Mouse (Mus musculus): ENCODE measurements at regions not wholly inside any gene's neighbourhood (a gene's known extent, or its start where the extent isn't known, plus 50 kb on each side); places are given as distances from the start of the nearest gene placed in this dataset.

GRCm38 (mm10) chr4:31727498-31728148 lies 236.3 kb upstream of the Map3k7 start:
- no peak for DNase-seq (ENCODE audit: low spot score)
- no peaks in the 10 kb centered on the region for H3K36me3 ChIP-seq (replicated peaks)
- 89% methylated on average over 9 of the region's 9 CpGs for WGBS
- H3K27me3 ChIP-seq (replicated peaks; ENCODE audit: low read depth, poor library complexity, severe bottlenecking) = no peaks in the 10 kb centered on the region
- no peak overlapping the region for H3K4me3 ChIP-seq
- no peaks in the 10 kb centered on the region; the same call in 1 of the 2 replicates for H3K4me1 ChIP-seq
- no peak overlapping the region for H3K27ac ChIP-seq (replicated peaks)
- H3K9me3 ChIP-seq = no peaks in the 10 kb centered on the region

DNA sequence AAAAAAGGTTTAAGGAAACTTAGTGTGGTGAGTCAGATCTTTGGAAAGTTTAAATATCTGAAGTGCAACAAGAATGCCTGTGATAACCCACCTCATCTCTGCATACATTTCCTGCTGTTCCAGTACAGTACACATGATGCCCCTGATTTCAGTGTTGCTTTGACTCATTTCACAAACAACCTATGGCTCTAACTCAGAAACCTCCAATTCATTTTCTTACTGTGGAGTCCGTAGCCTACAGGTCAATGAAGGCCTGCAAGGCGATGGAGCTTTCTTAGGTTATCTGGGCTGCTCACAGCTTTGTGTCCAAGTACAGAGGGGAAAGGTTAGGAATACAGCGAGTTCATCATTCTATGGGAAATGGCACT lies 235.8 kb upstream of the Map3k7 start:
- no peak overlapping the region for H3K4me3 ChIP-seq
- H3K36me3 ChIP-seq (replicated peaks) = no peaks in the 10 kb centered on the region
- H3K27ac ChIP-seq (replicated peaks) = no peak overlapping the region
- WGBS = 89% methylated on average over 3 of the region's 3 CpGs
- H3K4me1 ChIP-seq = no peaks in the 10 kb centered on the region; the same call in 1 of the 2 replicates
- H3K9me3 ChIP-seq = no peaks in the 10 kb centered on the region
- H3K27me3 ChIP-seq (replicated peaks; ENCODE audit: low read depth, poor library complexity, severe bottlenecking) = no peaks in the 10 kb centered on the region
- DNase-seq (ENCODE audit: low spot score) = no peak

GRCm38 (mm10) chr4:31743776-31744175 lies 220.1 kb upstream of the Map3k7 start:
- H3K4me3 ChIP-seq = no peak overlapping the region
- no peak overlapping the region for H3K27ac ChIP-seq (replicated peaks)
- DNase-seq (ENCODE audit: low spot score) = no peak
- 78% methylated on average over 3 of the region's 3 CpGs for WGBS
- no peaks in the 10 kb centered on the region for H3K36me3 ChIP-seq (replicated peaks)
- H3K9me3 ChIP-seq = no peaks in the 10 kb centered on the region
- H3K27me3 ChIP-seq (replicated peaks; ENCODE audit: low read depth, poor library complexity, severe bottlenecking) = no peaks in the 10 kb centered on the region
- H3K4me1 ChIP-seq = no peaks in the 10 kb centered on the region

DNA sequence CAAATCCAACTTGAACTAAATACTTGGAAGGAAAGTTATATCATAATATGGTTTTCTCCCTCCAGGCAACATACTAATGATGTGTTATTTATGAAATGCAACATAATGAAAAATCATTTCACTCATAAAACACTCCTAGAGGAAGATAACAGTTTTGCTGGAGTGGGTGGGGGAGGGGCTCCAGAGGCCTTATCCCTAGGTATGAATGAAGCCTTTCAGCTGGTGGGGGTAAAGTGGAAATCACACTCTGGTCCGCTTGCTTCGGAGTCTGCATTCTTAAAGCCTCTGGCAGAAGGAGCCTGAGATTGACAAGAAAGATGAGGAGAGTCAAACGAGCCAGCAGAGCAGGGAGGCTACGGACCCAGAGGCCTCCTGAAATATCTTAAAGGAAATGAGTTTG lies 219.5 kb upstream of the Map3k7 start:
- no peaks in the 10 kb centered on the region for H3K27me3 ChIP-seq (replicated peaks; ENCODE audit: low read depth, poor library complexity, severe bottlenecking)
- no peaks in the 10 kb centered on the region for H3K4me1 ChIP-seq
- no peaks in the 10 kb centered on the region for H3K36me3 ChIP-seq (replicated peaks)
- no peak overlapping the region for H3K4me3 ChIP-seq
- no peak overlapping the region for H3K27ac ChIP-seq (replicated peaks)
- WGBS = 44% methylated on average over 4 of the region's 4 CpGs
- H3K9me3 ChIP-seq = no peaks in the 10 kb centered on the region
- DNase-seq (ENCODE audit: low spot score) = no peak

- no peak overlapping the region for H3K27ac ChIP-seq (replicated peaks)
- no peak overlapping the region for H3K4me3 ChIP-seq
- H3K36me3 ChIP-seq (replicated peaks) = no peaks in the 10 kb centered on the region
- DNase-seq (ENCODE audit: low spot score) = no peak
- H3K27me3 ChIP-seq (replicated peaks; ENCODE audit: low read depth, poor library complexity, severe bottlenecking) = no peaks in the 10 kb centered on the region
- H3K9me3 ChIP-seq = no peaks in the 10 kb centered on the region
- 89% methylated on average over 5 of the region's 5 CpGs for WGBS
- peaks cover 18% of the 10 kb centered on the region for H3K4me1 ChIP-seq
Measured at GRCm38 (mm10) chr4:31753677-31754312, 210.1 kb upstream of the Map3k7 start.

DNA sequence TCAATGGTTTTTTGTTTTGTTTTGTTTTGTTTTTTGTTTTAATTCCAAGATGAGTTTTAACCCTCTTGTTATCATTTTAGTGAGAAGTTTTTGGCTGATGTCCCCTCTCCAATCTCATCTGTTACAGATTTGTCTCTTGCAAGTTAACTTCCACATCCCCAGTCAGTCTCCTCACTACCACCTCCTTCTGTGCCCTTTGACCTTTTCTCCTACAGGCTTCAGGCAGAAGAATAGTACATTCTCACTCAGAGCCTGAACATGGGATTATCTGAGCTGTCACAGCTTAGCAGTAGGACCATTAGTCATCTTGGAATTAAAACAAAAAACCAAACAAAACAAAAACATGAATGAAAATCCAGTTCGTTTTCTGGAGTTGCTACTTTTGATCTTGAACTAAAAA lies 206.8 kb upstream of the Map3k7 start:
- peaks cover 35% of the 10 kb centered on the region for H3K4me1 ChIP-seq

GRCm38 (mm10) chr4:31760116-31760515 lies 203.8 kb upstream of the Map3k7 start:
- Histone ChIP-seq H3K9me3 (no peaks in the 10 kb centered on the region), H3K4me3 (no peak overlapping the region), H3K27me3 (replicated peaks; ENCODE audit: low read depth, poor library complexity, severe bottlenecking) (no peaks in the 10 kb centered on the region), H3K36me3 (replicated peaks) (no peaks in the 10 kb centered on the region), H3K27ac (replicated peaks) (no peak overlapping the region), H3K4me1 (peaks cover 37% of the 10 kb centered on the region)
- 64% methylated on average over 4 of the region's 4 CpGs for WGBS
- DNase-seq (ENCODE audit: low spot score) = no peak

More for the DNA sequence above, 206.8 kb upstream of the Map3k7 start:
- Histone ChIP-seq H3K27ac (replicated peaks) (no peak overlapping the region), H3K36me3 (replicated peaks) (no peaks in the 10 kb centered on the region), H3K9me3 (no peaks in the 10 kb centered on the region), H3K4me3 (no peak overlapping the region), H3K27me3 (replicated peaks; ENCODE audit: low read depth, poor library complexity, severe bottlenecking) (no peaks in the 10 kb centered on the region)
- no peak for DNase-seq (ENCODE audit: low spot score)
- 41% methylated on average over 1 of the region's 1 CpGs for WGBS

- H3K9me3 ChIP-seq = no peaks in the 10 kb centered on the region
- no peaks in the 10 kb centered on the region for H3K36me3 ChIP-seq (replicated peaks)
- H3K4me1 ChIP-seq = peaks cover 33% of the 10 kb centered on the region
- no peak overlapping the region for H3K4me3 ChIP-seq
- H3K27me3 ChIP-seq (replicated peaks; ENCODE audit: low read depth, poor library complexity, severe bottlenecking) = no peaks in the 10 kb centered on the region
- peak; percentile 26 for DNase-seq (ENCODE audit: low spot score)
- WGBS = 55% methylated on average over 7 of the region's 7 CpGs
- H3K27ac ChIP-seq (replicated peaks) = no peak overlapping the region
Measured at GRCm38 (mm10) chr4:31762199-31762598, 201.7 kb upstream of the Map3k7 start.

DNA sequence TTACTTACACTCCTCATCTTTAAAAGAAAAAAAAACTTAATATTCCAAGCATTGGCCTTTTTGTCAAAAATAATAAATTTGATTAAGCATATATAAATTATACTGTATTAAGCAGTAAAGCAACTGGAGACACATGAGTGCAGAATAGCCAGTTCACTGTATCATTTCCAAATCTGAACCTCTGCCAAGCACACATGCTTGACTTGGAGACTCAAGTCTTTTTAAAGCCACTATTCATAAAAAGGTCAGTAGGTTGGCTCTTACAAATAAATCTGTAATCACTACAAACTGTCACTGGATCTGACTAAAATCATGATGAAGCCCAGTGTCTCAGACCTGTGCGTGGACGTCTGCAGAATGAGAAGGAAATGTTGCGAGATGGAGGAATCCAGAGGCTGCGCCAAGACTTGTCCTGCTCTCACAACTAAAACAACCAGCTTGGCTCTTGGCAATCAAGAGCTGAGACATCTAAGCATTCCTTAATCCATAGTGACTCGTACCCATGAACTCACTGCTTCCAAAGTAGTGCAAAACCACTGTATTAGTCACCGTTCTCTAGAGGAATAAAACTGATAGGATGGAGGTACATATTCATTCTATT lies 195.8 kb upstream of the Map3k7 start:
- H3K27me3 ChIP-seq (replicated peaks; ENCODE audit: low read depth, poor library complexity, severe bottlenecking) = no peaks in the 10 kb centered on the region
- no peaks in the 10 kb centered on the region for H3K4me1 ChIP-seq
- no peak overlapping the region for H3K27ac ChIP-seq (replicated peaks)
- H3K9me3 ChIP-seq = no peaks in the 10 kb centered on the region
- H3K4me3 ChIP-seq = no peak overlapping the region
- no peaks in the 10 kb centered on the region for H3K36me3 ChIP-seq (replicated peaks)
- no peak for DNase-seq (ENCODE audit: low spot score)
- 72% methylated on average over 6 of the region's 6 CpGs for WGBS

DNA sequence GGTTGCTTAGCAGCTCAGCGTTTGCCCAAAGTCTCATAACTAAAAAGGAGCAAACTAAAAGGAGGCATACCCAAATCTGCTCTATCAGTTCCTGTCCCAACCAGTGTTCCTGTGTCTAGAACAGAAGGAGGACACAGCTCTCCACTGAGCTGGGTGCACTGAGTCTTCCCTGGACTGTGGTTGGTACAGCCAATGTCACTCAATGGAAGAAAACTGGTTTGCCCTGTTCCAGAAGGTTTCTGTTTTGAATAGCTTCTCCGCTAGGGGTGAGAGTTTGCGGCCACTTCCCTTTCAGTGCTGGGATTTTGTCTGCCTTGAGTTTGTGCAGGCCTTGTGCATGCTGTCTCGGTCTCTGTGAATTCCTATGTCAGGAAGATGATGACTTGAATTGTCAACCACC lies 194.6 kb upstream of the Map3k7 start:
- Histone ChIP-seq H3K4me1 (no peaks in the 10 kb centered on the region), H3K4me3 (no peak overlapping the region), H3K27ac (replicated peaks) (no peak overlapping the region), H3K27me3 (replicated peaks; ENCODE audit: low read depth, poor library complexity, severe bottlenecking) (no peaks in the 10 kb centered on the region), H3K36me3 (replicated peaks) (no peaks in the 10 kb centered on the region), H3K9me3 (no peaks in the 10 kb centered on the region)
- no peak for DNase-seq (ENCODE audit: low spot score)
- WGBS = 81% methylated on average over 4 of the region's 4 CpGs

- Histone ChIP-seq H3K27me3 (replicated peaks; ENCODE audit: low read depth, poor library complexity, severe bottlenecking) (no peaks in the 10 kb centered on the region), H3K4me3 (no peak overlapping the region), H3K27ac (replicated peaks) (no peak overlapping the region), H3K36me3 (replicated peaks) (no peaks in the 10 kb centered on the region), H3K9me3 (no peaks in the 10 kb centered on the region), H3K4me1 (no peaks in the 10 kb centered on the region)
- 78% methylated on average over 1 of the region's 1 CpGs for WGBS
- no peak for DNase-seq (ENCODE audit: low spot score)
Measured at GRCm38 (mm10) chr4:31786284-31786683, 177.6 kb upstream of the Map3k7 start.

GRCm38 (mm10) chr4:31817574-31818240 lies 146.2 kb upstream of the Map3k7 start:
- no peak for DNase-seq (ENCODE audit: low spot score)
- Histone ChIP-seq H3K27me3 (replicated peaks; ENCODE audit: low read depth, poor library complexity, severe bottlenecking) (no peaks in the 10 kb centered on the region), H3K27ac (replicated peaks) (no peak overlapping the region), H3K9me3 (no peaks in the 10 kb centered on the region), H3K4me3 (no peak overlapping the region), H3K36me3 (replicated peaks) (no peaks in the 10 kb centered on the region), H3K4me1 (no peaks in the 10 kb centered on the region)
- 90% methylated on average over 3 of the region's 3 CpGs for WGBS
